Mouse (Mus musculus) MEL (cell line): ENCODE data around the gene Fastkd5. TPM values are rescaled to one million over a fixed set of nuclear protein-coding genes. Genes with fewer than 3 reads are reported as not detected.

ENCODE experiments used
- DNase-seq: peaks from one replicate; pipeline ENCODE4 v3.0.0; 2011; ENCODE audit warnings: low read depth, low spot score
- H3K27ac ChIP-seq: 2 replicates; pipeline ENCODE4 v1.5.1; 2012; ENCODE audit warnings: low read depth, mild to moderate bottlenecking, control low read depth, low read length, moderate library complexity; ENCODE audit not compliant: control insufficient read depth
- H3K27me3 ChIP-seq, 2 experiments: fragments of 150-350 bp in 1 of 2; sonication (generic) in 1 of 2; 2 replicates each; pipeline ENCODE4 v1.6.1; 2012; ENCODE audit warnings: low read length in 2 of 2, mild to moderate bottlenecking in 2 of 2, improper control_type of control experiment in 1 of 2, moderate library complexity in 1 of 2; ENCODE audit not compliant: insufficient read depth in 2 of 2, control insufficient read depth in 1 of 2
- H3K36me3 ChIP-seq, 2 experiments: 2 replicates each; pipeline ENCODE4 v1.6.1; 2012 to 2014; ENCODE audit warnings: low read length in 2 of 2, improper control_type of control experiment in 1 of 2, inconsistent platforms in 1 of 2, mild to moderate bottlenecking in 1 of 2; ENCODE audit not compliant: insufficient read depth in 2 of 2, control insufficient read depth in 1 of 2
- H3K4me1 ChIP-seq, 2 experiments: fragments of 150-350 bp in 1 of 2; sonication (generic) in 1 of 2; 2 replicates each; pipeline ENCODE4 v1.6.1; 2012; ENCODE audit warnings: low read length in 2 of 2, improper control_type of control experiment in 1 of 2, mild to moderate bottlenecking in 1 of 2; ENCODE audit not compliant: insufficient read depth in 2 of 2, control insufficient read depth in 1 of 2
- H3K4me3 ChIP-seq, 2 experiments: fragments of 150-350 bp in 1 of 2; sonication (generic) in 1 of 2; 2 replicates each; pipeline ENCODE4 v1.5.1; 2012; ENCODE audit warnings: low read depth in 2 of 2, low read length in 2 of 2, mild to moderate bottlenecking in 2 of 2, moderate library complexity in 2 of 2, control low read depth in 1 of 2, improper control_type of control experiment in 1 of 2; ENCODE audit not compliant: control insufficient read depth in 1 of 2, insufficient read depth in 1 of 2
- H3K79me2 ChIP-seq: 2 replicates; pipeline ENCODE4 v1.6.1; 2012; ENCODE audit warnings: mild to moderate bottlenecking, low read length, moderate library complexity; ENCODE audit not compliant: control insufficient read depth, poor library complexity, insufficient read depth
- H3K9ac ChIP-seq: 2 replicates; pipeline ENCODE4 v1.6.1; 2012; ENCODE audit warnings: low read depth, mild to moderate bottlenecking, control low read depth, low read length, moderate library complexity; ENCODE audit not compliant: control insufficient read depth, poor library complexity, severe bottlenecking
- H3K9me3 ChIP-seq: fragments of 150-350 bp; sonication (generic); replicated peaks from 2 replicates; pipeline ENCODE4 v1.6.1; 2012; ENCODE audit warnings: mild to moderate bottlenecking, low read length, improper control_type of control experiment, moderate library complexity; ENCODE audit not compliant: insufficient read depth
- BHLHE40 ChIP-seq: IDR thresholded peaks from 2 replicates; pipeline ENCODE4 v1.6.1; 2012; ENCODE audit warnings: low read depth, mild to moderate bottlenecking, inconsistent platforms, low read length, improper control_type of control experiment, borderline replicate concordance
- CTCF ChIP-seq, 3 experiments: IDR thresholded peaks in 2 of 3; conservative IDR thresholded peaks in 1 of 3; 2 replicates each; pipeline ENCODE4 v1.5.1; 2011 to 2012; ENCODE audit warnings: low read length in 3 of 3, low read depth in 2 of 3, mild to moderate bottlenecking in 2 of 3, improper control_type of control experiment in 1 of 3, inconsistent platforms in 1 of 3, mixed read lengths in 1 of 3, moderate library complexity in 1 of 3; ENCODE audit not compliant: control insufficient read depth in 1 of 3, insufficient read depth in 1 of 3, poor library complexity in 1 of 3, severe bottlenecking in 1 of 3
- EP300 ChIP-seq, 2 experiments: IDR thresholded peaks; 2 replicates each; pipeline ENCODE4 v1.6.1; 2011; ENCODE audit warnings: improper control_type of control experiment in 2 of 2, low read length in 2 of 2, low read depth in 1 of 2, mild to moderate bottlenecking in 1 of 2
- ETS1 ChIP-seq: IDR thresholded peaks from 2 replicates; pipeline ENCODE4 v1.6.1; 2012; ENCODE audit warnings: low read depth, mild to moderate bottlenecking, inconsistent platforms, low read length, improper control_type of control experiment, moderate library complexity
- JUND ChIP-seq: IDR thresholded peaks from 2 replicates; pipeline ENCODE4 v1.6.1; 2011; ENCODE audit warnings: low read depth, mild to moderate bottlenecking, improper control_type of control experiment, low read length
- MAX ChIP-seq: IDR thresholded peaks from 2 replicates; pipeline ENCODE4 v1.6.1; 2011; ENCODE audit warnings: low read length, improper control_type of control experiment
- MXI1 ChIP-seq: IDR thresholded peaks from 2 replicates; pipeline ENCODE4 v1.6.1; 2011; ENCODE audit warnings: mild to moderate bottlenecking, low read depth, low read length, improper control_type of control experiment
- NELFE ChIP-seq: IDR thresholded peaks from 2 replicates; pipeline ENCODE4 v1.6.1; 2011; ENCODE audit warnings: low read depth, low read length, improper control_type of control experiment
- POLR2AphosphoS2 ChIP-seq: IDR thresholded peaks from 2 replicates; pipeline ENCODE4 v1.6.1; 2011; ENCODE audit warnings: low read length, improper control_type of control experiment
- SIN3A ChIP-seq: IDR thresholded peaks from 2 replicates; pipeline ENCODE4 v1.6.1; 2012; ENCODE audit warnings: low read length, improper control_type of control experiment, inconsistent platforms
- SMC3 ChIP-seq: IDR thresholded peaks from 2 replicates; pipeline ENCODE4 v1.6.1; 2011; ENCODE audit warnings: low read depth, low read length, improper control_type of control experiment
- USF2 ChIP-seq, 2 experiments: IDR thresholded peaks; 2 replicates each; pipeline ENCODE4 v1.6.1; 2011 to 2012; ENCODE audit warnings: improper control_type of control experiment in 2 of 2, low read length in 2 of 2, borderline replicate concordance in 1 of 2, inconsistent platforms in 1 of 2, low read depth in 1 of 2, mild to moderate bottlenecking in 1 of 2; ENCODE audit not compliant: insufficient read depth in 1 of 2
- ZNF384 ChIP-seq: IDR thresholded peaks from 2 replicates; pipeline ENCODE4 v1.6.1; 2012; ENCODE audit warnings: low read depth, mild to moderate bottlenecking, inconsistent platforms, low read length, improper control_type of control experiment
- polyA plus RNA-seq, 2 experiments: library from polyadenylated mRNA; stranded (reverse) in 1 of 2; unstranded in 1 of 2; fragments of >175 nt in 1 of 2; fragments of >200 nt in 1 of 2; gene quantifications; 2 replicates each; pipeline versions ENCODE4 v1.2.1 to v1.2.4; 2012; ENCODE audit warnings: low replicate concordance in 2 of 2, low read depth in 1 of 2; ENCODE audit not compliant: insufficient read length in 2 of 2, insufficient read depth in 1 of 2, missing spikeins in 1 of 2
- total RNA-seq: library from RNA; depleted of rRNA; stranded (reverse); fragments of 300-350 nt; gene quantifications from 2 replicates; pipeline ENCODE4 v1.2.3, GENCODE M21; 2012

Fastkd5 gene
- total and polyA plus RNA-seq, 3 experiments = 11.7 to 15.3 TPM; not detected in 1

- Histone ChIP-seq H3K4me3 (no peak overlapping the region), H3K4me1 (peaks cover 0 to 13% of the 10 kb centered on the region in 2 experiments; a peak in 2 of 4 replicates), H3K36me3 (peaks cover 0 to 15% of the 10 kb centered on the region in 2 experiments; a peak in 2 of 4 replicates), H3K27me3 (no peaks in the 10 kb centered on the region), H3K27ac (no peak overlapping the region), H3K9me3 (no peaks in the 10 kb centered on the region), H3K9ac (no peak overlapping the region), H3K79me2 (peaks cover 22% of the 10 kb centered on the region)
- DNase-seq = no peak
- TF ChIP-seq NELFE = no peak
- no peak for TF ChIP-seq ETS1
- TF ChIP-seq POLR2AphosphoS2 = no peak
- TF ChIP-seq JUND = no peak
Observed at GRCm38 (mm10) chr2:130632416-130632815, 2.6 kb upstream of the Fastkd5 start.

- Histone ChIP-seq H3K79me2 (peaks cover 34% of the 10 kb centered on the region), H3K9ac (peak overlapping the region; percentile 94), H3K4me3 (peak overlapping the region; percentile 92 to 99), H3K36me3 (peaks cover 13 to 18% of the 10 kb centered on the region in 2 experiments), H3K27me3 (no peaks in the 10 kb centered on the region), H3K9me3 (no peaks in the 10 kb centered on the region), H3K4me1 (peaks cover 0 to 13% of the 10 kb centered on the region in 2 experiments; a peak in 2 of 4 replicates), H3K27ac (peak overlapping the region; percentile 61)
- DNase-seq = no peak
- TF ChIP-seq MXI1 = peak; percentile 75; the same call in 1 of the 2 replicates
- peak; percentile 63 for TF ChIP-seq MAX
- no peak for TF ChIP-seq EP300 (IDR thresholded peaks at IDR 0.05; ENCODE audit: low read depth in 1 of 2, low read length in 2 of 2)
- TF ChIP-seq BHLHE40 = 0 out of 2 replicates have a peak, but pooled peaks have one; percentile 33
Observed at GRCm38 (mm10) chr2:130629080-130629838, 568 bp downstream of the Fastkd5 start.

- peak overlapping the region; percentile 94 for H3K9ac ChIP-seq
- DNase-seq = peak; percentile 69
- H3K4me3 ChIP-seq = peak overlapping the region; percentile 92 to 99; a peak in 3 of 4 replicates
Observed at GRCm38 (mm10) chr2:130628424-130628823, 1.4 kb downstream of the Fastkd5 start.

More at GRCm38 (mm10) chr2:130628424-130628823, 1.4 kb downstream of the Fastkd5 start:
- Histone ChIP-seq H3K27ac (no peak overlapping the region), H3K36me3 (peaks cover 17 to 18% of the 10 kb centered on the region in 2 experiments), H3K79me2 (peaks cover 35% of the 10 kb centered on the region), H3K9me3 (no peaks in the 10 kb centered on the region), H3K27me3 (no peaks in the 10 kb centered on the region), H3K4me1 (peaks cover 0 to 13% of the 10 kb centered on the region in 2 experiments; a peak in 2 of 4 replicates)
- no peak for TF ChIP-seq USF2 (IDR thresholded peaks at IDR 0.05; ENCODE audit: borderline replicate concordance in 1 of 2, insufficient read depth in 1 of 2, low read depth in 1 of 2, low read length in 2 of 2)
- 0 out of 2 replicates have a peak, but pooled peaks have one; percentile 21 for TF ChIP-seq SMC3
- TF ChIP-seq ZNF384 = peak; percentile 30; the same call in 1 of the 2 replicates
- peak; percentile 3; the same call in 1 of the 2 replicates for TF ChIP-seq SIN3A
- peak; percentile 37 to 52 (median 46) for TF ChIP-seq CTCF (IDR thresholded peaks at IDR 0.05 in 2 of 3, conservative IDR thresholded peaks at IDR 0.05 in 1 of 3; ENCODE audit: control insufficient read depth in 1 of 3, insufficient read depth in 1 of 3, low read depth in 2 of 3, low read length in 3 of 3, poor library complexity in 1 of 3, severe bottlenecking in 1 of 3)
